In genomic region chr2:38501606-38502005, GRCm38 (mm10) we compare ENCODE assay signal across 27 mouse cellular contexts. TPM values are rescaled to one million over a fixed set of nuclear protein-coding genes. Genes with fewer than 3 reads are reported as not detected.
A peak's percentile ranks its signal among the peaks of the same experiment; 100 is the strongest.
DNase-seq lines count a peak whose midpoint lies in the region; ATAC-seq lines count a peak whose summit lies in the region.
"Had no signal": no experiment of that assay in that cellular context is flagged by ENCODE, and none has a peak within 500 bp of the region (broad histone marks: within the 10 kb centered on the region; RNA-seq: fewer than 3 reads in every experiment).

No protein-coding gene starts in this region.

- no peak overlapping the region for H3K4me3 ChIP-seq in lung, embryonic 15.5 days
- H3K4me3 ChIP-seq in embryonic facial prominence, embryonic 11.5 days (ENCODE audit: low read depth, low read length): no peak overlapping the region
- H3K4me3 ChIP-seq in embryonic facial prominence, embryonic 13.5 days: no peak overlapping the region
- H3K4me3 ChIP-seq in limb, embryonic 12.5 days (replicated peaks): no peak overlapping the region
- H3K4me3 ChIP-seq: gastrocnemius, adult 2 months; hindbrain, embryonic 13.5 days; liver, embryonic 12.5 days had no signal

- no peak for DNase-seq in lung, postnatal 36 days
- DNase-seq in embryonic facial prominence, embryonic 11.5 days (ENCODE audit: low spot score): peak; percentile 27
- no peak for DNase-seq in adrenal gland, adult (ENCODE audit: inconsistent age in 2 of 2, low spot score in 1 of 2)
- DNase-seq in Muller cell, postnatal 12 days (ENCODE audit: inconsistent ontology term): no peak
- DNase-seq in adrenal gland, postnatal 14 days: no peak
- DNase-seq: adrenal gland, postnatal 25 days; B cell, adult 2 months; cerebellum, adult 18-20 months; cerebellum, postnatal 10 days; gastrocnemius, adult 2 months; gastrocnemius, postnatal 36 days; heart, adult 18-20 months; heart, postnatal 4 days; kidney, postnatal 25 days; liver, postnatal 0 days; right cerebral cortex, postnatal 25 days; thymus, postnatal 14 days had no signal

- H3K9me3 ChIP-seq in lung, embryonic 15.5 days: no peaks in the 10 kb centered on the region
- H3K9me3 ChIP-seq in embryonic facial prominence, embryonic 11.5 days (replicated peaks; ENCODE audit: control insufficient read depth, low read length): no peaks in the 10 kb centered on the region
- H3K9me3 ChIP-seq in embryonic facial prominence, embryonic 13.5 days: no peaks in the 10 kb centered on the region
- H3K9me3 ChIP-seq in limb, embryonic 12.5 days: no peaks in the 10 kb centered on the region
- H3K9me3 ChIP-seq: hindbrain, embryonic 13.5 days; liver, embryonic 12.5 days had no signal

- H3K4me2 ChIP-seq in lung, embryonic 15.5 days: peak overlapping the region; percentile 29
- H3K4me2 ChIP-seq in embryonic facial prominence, embryonic 11.5 days (ENCODE audit: low read depth, low read length): no peak overlapping the region
- H3K4me2 ChIP-seq in embryonic facial prominence, embryonic 13.5 days: no peak overlapping the region
- H3K4me2 ChIP-seq in limb, embryonic 12.5 days: peak overlapping the region; percentile 13
- H3K4me2 ChIP-seq: heart, embryonic 11.5 days; hindbrain, embryonic 13.5 days; liver, embryonic 12.5 days had no signal

- H3K27ac ChIP-seq in lung, embryonic 15.5 days: peak overlapping the region; percentile 81
- no peak overlapping the region for H3K27ac ChIP-seq in embryonic facial prominence, embryonic 11.5 days (replicated peaks; ENCODE audit: low read depth, low read length)
- H3K27ac ChIP-seq in embryonic facial prominence, embryonic 13.5 days: no peak overlapping the region
- peak overlapping the region; percentile 80 for H3K27ac ChIP-seq in limb, embryonic 12.5 days
- H3K27ac ChIP-seq: gastrocnemius, adult 2 months; hindbrain, embryonic 13.5 days; liver, embryonic 12.5 days had no signal

- 26% methylated on average over 1 of the region's 1 CpGs for WGBS in lung, embryonic 15.5 days
- WGBS in embryonic facial prominence, embryonic 11.5 days: 25% methylated on average over 1 of the region's 1 CpGs
- WGBS in embryonic facial prominence, embryonic 13.5 days: 15% methylated on average over 1 of the region's 1 CpGs
- WGBS in limb, embryonic 12.5 days: 6% methylated on average over 1 of the region's 1 CpGs

- ATAC-seq in lung, embryonic 15.5 days (ENCODE audit: borderline replicate concordance, extremely low read depth, low FRiP score, low TSS enrichment): peak; percentile 80
- no peak for ATAC-seq in embryonic facial prominence, embryonic 11.5 days (replicated peaks; ENCODE audit: insufficient number of reproducible peaks, low FRiP score, low TSS enrichment, low read depth)
- peak; percentile 56 for ATAC-seq in embryonic facial prominence, embryonic 13.5 days (ENCODE audit: insufficient number of reproducible peaks, insufficient read depth, low FRiP score, low TSS enrichment, low read depth)
- peak; percentile 89 for ATAC-seq in limb, embryonic 12.5 days (ENCODE audit: insufficient number of reproducible peaks, insufficient read depth, low FRiP score, low TSS enrichment, low read depth)
- ATAC-seq: activated CD4-positive, CD25-positive, alpha-beta regulatory T cell, adult 4 months; forebrain, embryonic 14.5 days; intestine, postnatal 0 days; liver, embryonic 12.5 days; midbrain, embryonic 16.5 days had no signal

- H3K27me3 ChIP-seq in lung, embryonic 15.5 days: no peaks in the 10 kb centered on the region
- H3K27me3 ChIP-seq in embryonic facial prominence, embryonic 11.5 days (ENCODE audit: control insufficient read depth, insufficient read depth, low read length): no peaks in the 10 kb centered on the region
- H3K27me3 ChIP-seq in embryonic facial prominence, embryonic 13.5 days: no peaks in the 10 kb centered on the region
- no peaks in the 10 kb centered on the region for H3K27me3 ChIP-seq in limb, embryonic 12.5 days

- peaks cover 23% of the 10 kb centered on the region for H3K4me1 ChIP-seq in lung, embryonic 15.5 days
- H3K4me1 ChIP-seq in embryonic facial prominence, embryonic 11.5 days (ENCODE audit: control insufficient read depth, insufficient read depth, low read length): no peaks in the 10 kb centered on the region
- H3K4me1 ChIP-seq in embryonic facial prominence, embryonic 13.5 days: peaks cover 16% of the 10 kb centered on the region; the same call in 1 of the 2 replicates
- H3K4me1 ChIP-seq in limb, embryonic 12.5 days (replicated peaks): peaks cover 37% of the 10 kb centered on the region
- H3K4me1 ChIP-seq: hindbrain, embryonic 13.5 days had no signal

- no peaks in the 10 kb centered on the region for H3K36me3 ChIP-seq in lung, embryonic 15.5 days
- H3K36me3 ChIP-seq in embryonic facial prominence, embryonic 11.5 days (replicated peaks; ENCODE audit: control insufficient read depth, insufficient read depth, low read depth, low read length): no peaks in the 10 kb centered on the region
- H3K36me3 ChIP-seq in embryonic facial prominence, embryonic 13.5 days: no peaks in the 10 kb centered on the region
- H3K36me3 ChIP-seq in limb, embryonic 12.5 days: no peaks in the 10 kb centered on the region
- H3K36me3 ChIP-seq: hindbrain, embryonic 13.5 days; liver, embryonic 12.5 days had no signal

- no peak overlapping the region for H3K9ac ChIP-seq in lung, embryonic 15.5 days
- H3K9ac ChIP-seq in embryonic facial prominence, embryonic 11.5 days (replicated peaks; ENCODE audit: low read length): no peak overlapping the region
- no peak overlapping the region for H3K9ac ChIP-seq in embryonic facial prominence, embryonic 13.5 days
- H3K9ac ChIP-seq in limb, embryonic 12.5 days (replicated peaks): no peak overlapping the region
- H3K9ac ChIP-seq: hindbrain, embryonic 13.5 days; liver, embryonic 12.5 days; liver, postnatal 0 days had no signal

RNA-seq across cellular contexts. Expression of gene Nek6, which starts 9.8 kb away (rescaled TPM):
- 124 and 129 TPM in 2 replicates for polyA plus RNA-seq in lung, embryonic 15.5 days (2015; fragmentation: Nextera tagmentation; extraction: Ambion mirVana)
- 111 and 117 TPM in 2 replicates for polyA plus RNA-seq in embryonic facial prominence, embryonic 11.5 days (2014; fragmentation: Nextera tagmentation; extraction: Ambion mirVana)
- 110 and 114 TPM in 2 replicates for polyA plus RNA-seq in embryonic facial prominence, embryonic 13.5 days (2015; fragmentation: Nextera tagmentation; extraction: Ambion mirVana)
- 140 and 159 TPM in 2 replicates for polyA plus RNA-seq in limb, embryonic 12.5 days (2016; fragmentation: Nextera tagmentation; extraction: Ambion mirVana)
- total RNA-seq in adrenal gland, postnatal 14 days (2021): 13.6 and 14.9 TPM in 2 replicates

Comparison
In these comparisons a context has a peak if more than half of its experiments do, and no peak if none do; other contexts are left out.
1. H3K27ac ChIP-seq: peak in lung, embryonic 15.5 days (single experiment) and limb, embryonic 12.5 days (single experiment); none in embryonic facial prominence, embryonic 11.5 days (single experiment) and embryonic facial prominence, embryonic 13.5 days (single experiment).
2. H3K4me2 ChIP-seq: peak in lung, embryonic 15.5 days (single experiment) and limb, embryonic 12.5 days (single experiment); none in embryonic facial prominence, embryonic 11.5 days (single experiment) and embryonic facial prominence, embryonic 13.5 days (single experiment).